Mouse (Mus musculus) liver, postnatal 0 days (tissue): Measurements from ENCODE around the gene D11Wsu47e.

Experiments used
- CTCF ChIP-seq: sonication (generic); IDR thresholded peaks from 2 replicates; pipeline ENCODE4 v1.5.1; 2016; ENCODE audit warnings: antibody characterized with exemption, low read depth
- EP300 ChIP-seq: IDR thresholded peaks from 2 replicates; pipeline ENCODE4 v1.6.1; 2016; ENCODE audit warnings: antibody characterized with exemption, low read depth, mild to moderate bottlenecking

DNA sequence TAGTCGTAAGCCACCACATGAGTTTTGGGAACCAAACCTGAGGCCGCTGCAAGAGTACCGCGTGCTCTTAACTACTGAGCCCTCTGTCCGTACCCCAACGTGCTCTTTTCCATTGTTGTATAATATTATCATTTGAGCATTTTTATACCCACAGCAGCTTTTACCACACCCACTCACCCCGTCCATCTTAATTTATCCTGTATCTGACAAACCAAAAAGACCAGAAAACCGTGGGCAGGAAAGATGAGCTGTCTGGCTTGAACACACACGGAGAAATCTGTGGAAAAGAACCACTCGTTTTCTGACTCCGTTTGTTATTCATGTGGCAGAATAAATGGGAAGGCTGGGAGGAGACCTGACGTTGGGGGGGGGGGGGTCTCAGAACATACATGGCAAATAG, 6.3 kb downstream of the D11Wsu47e start:
- TF ChIP-seq CTCF (no peak), EP300 (no peak)
